Mouse (Mus musculus): ENCODE measurements around the gene Tmem9b.
A peak's percentile ranks its signal among the peaks of the same experiment; 100 is the strongest.

Tmem9b gene

GRCm38 (mm10) chr7:109734806-109735205 is 17.9 kb downstream of the Tmem9b start:
- DNase-seq, result no peak

DNA sequence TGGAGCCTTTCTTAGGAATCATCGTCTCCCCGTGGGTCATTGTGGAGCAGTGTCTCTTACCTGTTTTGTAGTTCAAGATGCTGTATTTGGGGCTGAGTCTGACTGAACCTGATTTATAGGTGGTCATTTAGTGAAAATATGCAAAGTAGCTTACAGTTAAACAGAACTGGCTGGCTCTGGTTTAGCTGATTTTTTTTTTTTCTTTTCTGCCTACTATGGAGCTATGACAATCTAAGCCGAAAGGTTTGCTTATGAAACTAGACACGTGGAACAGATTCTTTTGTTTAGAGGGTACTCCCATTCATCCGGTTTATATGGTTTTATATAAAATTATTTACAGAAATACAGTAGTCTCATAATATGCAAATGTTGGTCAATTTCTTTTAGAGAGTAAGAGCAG is 21.0 kb downstream of the Tmem9b start, which contains the start of gene Ascl3:
Gene Ascl3 (minus strand): TSS at position 101 of the 400 bp plus-strand sequence.
- no peak for DNase-seq

- DNase-seq, result no peak
These were observed 29.0 kb downstream of the Tmem9b start, which contains the start of gene BC051019 for GRCm38 (mm10) chr7:109723697-109724096. BC051019 (minus strand) TSS chr7:109723850.

- no peak for DNase-seq
These were observed 29.6 kb downstream of the Tmem9b start for GRCm38 (mm10) chr7:109723114-109723513.

DNA sequence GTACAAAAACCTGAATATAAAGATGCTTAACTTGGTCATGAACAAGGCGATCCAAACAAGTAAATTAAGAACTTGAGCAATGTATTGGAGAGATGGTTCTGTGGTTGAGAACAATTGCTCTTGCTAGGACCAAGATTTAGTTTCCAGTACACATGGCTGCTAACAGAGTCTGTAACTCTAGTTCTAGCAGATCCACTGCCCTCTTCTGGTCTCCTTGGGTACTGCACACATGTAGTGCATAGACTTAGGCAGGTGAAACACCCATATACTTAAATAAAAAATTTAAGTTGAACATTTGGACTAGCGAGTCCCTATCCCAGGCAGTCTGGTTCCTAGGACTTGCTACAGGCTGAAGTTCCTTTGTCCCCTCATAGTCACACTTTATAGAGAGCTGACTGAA is 30.1 kb downstream of the Tmem9b start:
- no peak for DNase-seq

- peak; percentile 76 for DNase-seq
These were observed 33.4 kb downstream of the Tmem9b start for GRCm38 (mm10) chr7:109719286-109719685.

- no peak for DNase-seq
These were observed 39.2 kb downstream of the Tmem9b start for GRCm38 (mm10) chr7:109713434-109713982.

DNA sequence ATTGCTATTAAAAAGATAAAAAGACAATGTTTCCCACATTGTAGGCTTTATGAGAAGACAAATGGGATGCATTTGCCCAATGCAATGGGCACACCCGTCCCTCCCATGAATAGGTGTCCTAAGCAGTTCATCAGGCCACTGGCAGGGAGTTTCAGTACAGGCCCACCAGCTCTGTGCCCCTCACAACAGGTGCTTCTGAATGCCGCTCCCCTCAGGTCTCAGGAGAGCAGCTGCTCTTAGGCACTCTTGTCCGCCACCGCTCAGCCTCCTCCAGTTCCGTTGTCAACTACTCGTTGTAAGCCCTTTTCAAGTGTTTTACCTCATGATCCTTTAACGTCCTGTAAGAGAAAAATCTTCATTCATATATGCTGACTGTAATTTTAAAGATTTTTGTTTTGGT is 40.5 kb downstream of the Tmem9b start:
- no peak for DNase-seq

- no peak for DNase-seq
These were observed 42.6 kb downstream of the Tmem9b start for GRCm38 (mm10) chr7:109710069-109710468.

DNA sequence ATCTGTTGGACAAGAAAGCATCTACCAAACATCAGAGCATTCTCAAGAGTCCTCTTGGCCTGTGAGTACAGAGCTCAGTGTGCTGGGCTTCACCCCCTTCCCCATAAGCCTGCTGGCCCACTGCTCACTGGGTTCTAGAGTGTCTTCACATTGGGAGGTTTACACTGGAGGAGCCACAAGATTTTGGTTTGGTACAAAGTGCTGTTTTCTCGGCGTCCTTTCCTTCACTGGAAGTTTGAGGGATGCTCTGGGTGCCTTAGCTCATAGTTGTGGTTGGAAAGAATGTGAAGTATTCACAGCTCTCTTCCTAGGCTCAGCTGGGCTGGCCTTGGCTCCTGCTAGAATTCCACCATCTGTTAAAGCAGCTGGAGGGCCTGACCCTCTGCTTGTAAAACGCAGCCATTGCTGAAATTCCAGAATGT is 43.7 kb downstream of the Tmem9b start:
- DNase-seq, result peak; percentile 30

- DNase-seq, result peak; percentile 62
These were observed 45.5 kb downstream of the Tmem9b start for GRCm38 (mm10) chr7:109707023-109707785.

- no peak for DNase-seq
These were observed 48.2 kb downstream of the Tmem9b start for GRCm38 (mm10) chr7:109704461-109704860.

DNA sequence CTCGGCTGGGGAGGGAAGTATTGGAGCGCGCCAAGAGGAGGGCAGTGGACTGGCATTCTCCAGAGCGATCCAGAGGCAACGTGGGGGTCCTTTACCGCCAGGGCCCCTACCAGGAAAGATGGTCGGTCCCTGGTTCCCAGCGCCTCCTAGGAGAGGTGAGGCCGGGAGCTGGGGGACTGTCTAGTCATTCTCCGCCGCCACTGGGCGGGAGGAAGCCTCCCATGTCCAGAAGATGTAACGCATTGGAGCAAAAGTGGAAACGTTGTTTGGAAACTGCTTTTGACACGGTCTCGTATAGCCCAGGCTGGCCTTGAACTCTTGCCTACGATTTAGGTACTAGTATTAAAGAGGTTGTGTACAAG is 48.7 kb downstream of the Tmem9b start:
- DNase-seq, result no peak

DNA sequence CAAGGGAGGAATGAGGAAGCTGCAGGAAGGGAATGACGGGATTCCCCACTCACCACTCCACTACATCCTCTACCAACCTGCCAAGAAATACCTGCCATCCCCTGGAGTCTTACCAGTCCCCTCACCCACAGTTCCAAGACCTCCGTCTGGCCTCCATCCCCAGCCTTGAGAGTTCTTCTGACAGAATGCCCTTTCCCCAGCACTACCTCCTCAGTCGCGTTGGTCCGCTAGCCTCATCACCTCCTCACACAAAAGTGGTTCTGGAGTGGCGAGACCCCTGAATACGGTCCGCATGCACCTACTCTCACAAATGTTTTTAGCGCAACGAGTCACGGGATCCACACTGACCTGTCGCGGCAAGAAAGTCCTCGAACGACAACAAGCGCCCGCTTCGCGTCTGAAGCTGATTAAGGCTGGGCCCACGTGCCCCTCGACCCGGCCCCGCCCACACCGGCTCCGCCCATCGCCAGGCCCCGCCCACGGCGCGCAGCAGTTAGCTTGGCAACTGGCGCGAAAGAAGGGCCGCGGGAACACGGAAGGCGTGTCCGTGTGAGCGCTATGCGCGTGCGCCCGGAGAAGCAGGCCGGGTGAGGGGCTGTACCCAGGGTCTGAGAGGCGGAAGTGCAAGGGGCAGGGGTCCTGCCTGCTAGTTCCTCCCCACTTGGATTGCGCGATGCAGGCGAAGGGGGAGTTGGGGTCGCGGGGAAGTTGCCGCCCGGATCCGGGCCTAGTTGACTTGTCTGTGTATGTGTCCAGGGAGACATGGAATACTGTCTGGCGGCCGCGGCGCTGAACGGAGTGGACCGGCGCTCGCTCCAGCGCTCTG is 49.3 kb downstream of the Tmem9b start, which contains the start of the genes St5 and Akip1:
Gene St5 (minus strand): TSS at position 416 of the 826 bp plus-strand sequence.
Gene Akip1 (plus strand): TSS at position 501 of the 826 bp plus-strand sequence.
- DNase-seq, result peak; percentile 97

- no peak for DNase-seq
These were observed 50.0 kb downstream of the Tmem9b start for GRCm38 (mm10) chr7:109702721-109703120.

DNA sequence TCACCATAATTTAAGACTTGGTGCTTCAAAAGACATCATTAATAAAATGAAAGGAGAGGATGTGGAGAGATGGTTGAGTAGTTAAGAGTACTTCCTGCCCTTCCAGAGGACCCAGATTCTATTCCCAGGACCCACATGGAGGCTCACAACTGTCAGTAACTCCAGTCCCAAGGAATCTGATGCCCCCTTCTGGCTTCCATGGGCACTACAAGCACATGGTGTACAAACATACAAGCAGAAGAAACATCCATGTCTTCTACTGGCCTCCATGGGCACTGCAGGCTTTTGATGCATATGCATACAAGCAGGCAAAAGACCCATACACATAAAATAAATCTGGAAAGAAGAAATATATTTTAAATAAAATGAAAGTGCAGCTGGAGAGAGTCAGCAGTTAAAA is 52.5 kb downstream of the Tmem9b start:
- DNase-seq, result no peak

GRCm38 (mm10) chr7:109695339-109695726 is 57.3 kb downstream of the Tmem9b start:
- DNase-seq, result no peak

GRCm38 (mm10) chr7:109694576-109695338 is 57.9 kb downstream of the Tmem9b start:
- DNase-seq, result no peak

DNA sequence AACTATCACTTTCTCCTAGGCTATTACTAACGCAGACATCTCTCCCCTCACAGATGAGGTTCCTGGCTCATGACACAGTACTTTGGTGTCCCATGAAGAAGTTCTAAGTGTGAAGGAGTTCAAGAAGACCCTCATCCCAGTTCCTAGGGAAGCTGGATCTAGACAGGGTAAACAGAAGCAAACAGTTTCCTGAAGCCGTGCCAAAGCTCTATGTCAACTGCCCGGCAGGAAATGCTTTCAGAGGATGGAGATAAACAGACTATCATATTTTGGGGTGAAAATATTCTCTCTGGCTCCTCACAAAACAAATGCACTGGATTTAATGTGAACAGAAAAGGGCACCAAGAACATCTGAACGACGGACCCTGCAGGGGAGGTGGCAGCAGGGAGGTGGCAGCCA is 61.7 kb downstream of the Tmem9b start:
- no peak for DNase-seq

DNA sequence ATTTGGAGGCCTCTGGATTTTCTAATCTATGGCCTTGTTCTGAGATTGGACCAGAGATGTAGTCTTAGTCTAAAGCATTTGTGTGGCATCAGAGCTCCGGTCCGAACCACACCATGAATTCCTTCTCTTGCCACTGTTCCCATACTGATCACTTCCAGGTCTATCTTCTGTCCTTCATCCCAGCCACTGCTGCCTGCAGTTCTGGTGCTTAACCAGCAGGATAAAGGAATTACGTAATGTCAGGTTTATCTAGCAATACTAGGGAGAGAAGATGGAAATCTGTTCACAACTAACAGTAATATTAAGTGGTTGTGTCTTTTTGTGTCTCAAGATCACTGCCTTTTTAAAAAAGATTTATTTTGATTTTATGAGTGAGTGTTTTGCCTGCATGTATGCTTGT is 62.6 kb downstream of the Tmem9b start:
- DNase-seq, result no peak

- DNase-seq, result peak; percentile 17
These were observed 66.0 kb downstream of the Tmem9b start for GRCm38 (mm10) chr7:109686585-109687128.
